Mouse (Mus musculus) frontal cortex, postnatal 10 days (tissue): Measurements from ENCODE around the gene Megf9.

Experiments used
- DNase-seq, 2 experiments: peaks; one replicate each; pipeline ENCODE4 v3.0.0; 2022; ENCODE audit warnings: low spot score in 2 of 2, mixed read lengths in 1 of 2

Gene Megf9

GRCm38 (mm10) chr4:70523346-70523745 lies 11.4 kb downstream of the Megf9 start:
- DNase-seq, result no peak

- DNase-seq, result no peak
Observed at GRCm38 (mm10) chr4:70521506-70522292, 13.1 kb downstream of the Megf9 start.

GRCm38 (mm10) chr4:70517646-70518045 lies 17.1 kb downstream of the Megf9 start:
- no peak for DNase-seq

GRCm38 (mm10) chr4:70516289-70516688 lies 18.5 kb downstream of the Megf9 start:
- DNase-seq, result no peak

GRCm38 (mm10) chr4:70515514-70515913 lies 19.3 kb downstream of the Megf9 start:
- no peak for DNase-seq

- DNase-seq, result no peak
Observed at GRCm38 (mm10) chr4:70509987-70510386, 24.8 kb downstream of the Megf9 start.

GRCm38 (mm10) chr4:70509565-70509964 lies 25.2 kb downstream of the Megf9 start:
- no peak for DNase-seq

GRCm38 (mm10) chr4:70508207-70508606 lies 26.6 kb downstream of the Megf9 start:
- DNase-seq, result no peak

GRCm38 (mm10) chr4:70505951-70506350 lies 28.8 kb downstream of the Megf9 start:
- no peak for DNase-seq

GRCm38 (mm10) chr4:70503827-70504226 lies 31.0 kb downstream of the Megf9 start:
- DNase-seq, result no peak

GRCm38 (mm10) chr4:70499285-70499684 lies 35.5 kb downstream of the Megf9 start:
- peak in 1 of 2 experiments; percentile 24 for DNase-seq

- no peak for DNase-seq
Observed at GRCm38 (mm10) chr4:70496978-70497377, 37.8 kb downstream of the Megf9 start.

GRCm38 (mm10) chr4:70489792-70490191 lies 45.0 kb downstream of the Megf9 start:
- DNase-seq, result no peak

- DNase-seq, result no peak
Observed at GRCm38 (mm10) chr4:70488415-70488814, 46.4 kb downstream of the Megf9 start.

- no peak for DNase-seq
Observed at GRCm38 (mm10) chr4:70484134-70484533, 50.7 kb downstream of the Megf9 start.

- no peak for DNase-seq
Observed at GRCm38 (mm10) chr4:70481931-70482330, 52.9 kb downstream of the Megf9 start.

GRCm38 (mm10) chr4:70471398-70471797 lies 63.4 kb downstream of the Megf9 start:
- DNase-seq, result no peak

GRCm38 (mm10) chr4:70465921-70466689 lies 68.7 kb downstream of the Megf9 start:
- no peak for DNase-seq

GRCm38 (mm10) chr4:70463302-70463701 lies 71.5 kb downstream of the Megf9 start:
- DNase-seq, result no peak

- DNase-seq, result no peak
Observed at GRCm38 (mm10) chr4:70461416-70461815, 73.4 kb downstream of the Megf9 start.

GRCm38 (mm10) chr4:70452161-70452560 lies 82.6 kb downstream of the Megf9 start:
- DNase-seq, result no peak

- DNase-seq, result peak in 1 of 2 experiments; percentile 24
Observed at GRCm38 (mm10) chr4:70451750-70452149, 83.0 kb downstream of the Megf9 start.

- DNase-seq, result no peak
Observed at GRCm38 (mm10) chr4:70449668-70450067, 85.1 kb downstream of the Megf9 start.
